Mouse (Mus musculus): Measurements from ENCODE around the gene Clmn.
A peak's percentile ranks its signal among the peaks of the same experiment; 100 is the strongest.

Gene Clmn

DNA sequence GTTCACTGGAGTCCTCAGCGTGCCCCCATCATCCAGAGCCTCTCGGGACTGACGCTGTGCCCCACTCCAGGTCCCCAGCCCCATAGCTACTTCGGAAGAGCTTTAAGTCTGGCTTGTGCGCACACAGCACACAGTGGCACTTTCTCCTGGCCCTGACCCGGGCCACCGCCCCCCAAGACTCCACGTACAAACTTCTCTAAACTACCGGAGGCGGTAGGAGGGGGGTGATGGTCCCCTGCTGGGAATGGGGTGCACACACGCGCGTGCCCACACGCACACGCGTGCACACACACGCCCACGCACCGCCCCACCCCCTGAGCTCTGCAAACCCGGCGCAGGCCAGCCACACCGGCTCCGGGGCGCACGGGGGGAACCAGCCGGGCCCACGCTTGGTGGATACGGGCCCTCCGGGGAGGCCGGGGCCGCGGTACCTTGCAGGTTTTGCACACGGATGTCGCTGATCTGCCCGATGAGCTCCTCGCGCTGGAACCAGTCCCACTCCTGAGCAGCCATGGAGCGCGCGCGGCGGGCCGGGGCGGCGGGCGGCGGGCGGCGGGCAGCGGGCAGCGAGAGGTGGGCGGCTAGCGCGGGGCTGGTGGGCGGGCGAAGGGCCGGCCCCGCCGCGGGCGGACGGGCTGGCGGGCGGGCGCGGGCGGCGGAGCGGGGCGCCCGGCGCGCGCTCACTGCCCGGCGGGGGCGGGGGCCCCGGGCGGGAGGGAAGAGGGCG lies at the start of gene Clmn:
Gene Clmn (minus strand): TSS at position 638 of the 727 bp plus-strand sequence.
- no peak for DNase-seq

DNA sequence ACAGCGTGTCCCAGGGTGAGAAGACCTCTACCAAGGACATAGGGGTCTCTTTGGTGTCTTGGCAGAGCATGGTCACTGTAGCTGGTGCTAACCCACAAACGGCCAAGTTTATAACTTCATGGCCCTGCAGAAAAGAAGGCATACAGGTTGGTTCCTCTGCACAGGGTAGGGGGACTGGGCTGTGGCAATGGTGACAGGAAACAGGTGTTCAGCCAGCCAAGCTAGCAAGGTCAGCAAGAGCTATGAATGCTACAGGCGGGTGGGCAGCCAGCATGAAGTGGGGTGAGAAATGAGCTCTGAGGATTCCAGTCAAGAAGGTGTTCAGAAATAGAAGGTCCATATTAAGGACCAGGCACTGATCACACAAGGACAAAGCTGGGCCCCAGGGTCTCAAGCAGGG lies 48.1 kb upstream of the Clmn start:
- DNase-seq: no peak

DNA sequence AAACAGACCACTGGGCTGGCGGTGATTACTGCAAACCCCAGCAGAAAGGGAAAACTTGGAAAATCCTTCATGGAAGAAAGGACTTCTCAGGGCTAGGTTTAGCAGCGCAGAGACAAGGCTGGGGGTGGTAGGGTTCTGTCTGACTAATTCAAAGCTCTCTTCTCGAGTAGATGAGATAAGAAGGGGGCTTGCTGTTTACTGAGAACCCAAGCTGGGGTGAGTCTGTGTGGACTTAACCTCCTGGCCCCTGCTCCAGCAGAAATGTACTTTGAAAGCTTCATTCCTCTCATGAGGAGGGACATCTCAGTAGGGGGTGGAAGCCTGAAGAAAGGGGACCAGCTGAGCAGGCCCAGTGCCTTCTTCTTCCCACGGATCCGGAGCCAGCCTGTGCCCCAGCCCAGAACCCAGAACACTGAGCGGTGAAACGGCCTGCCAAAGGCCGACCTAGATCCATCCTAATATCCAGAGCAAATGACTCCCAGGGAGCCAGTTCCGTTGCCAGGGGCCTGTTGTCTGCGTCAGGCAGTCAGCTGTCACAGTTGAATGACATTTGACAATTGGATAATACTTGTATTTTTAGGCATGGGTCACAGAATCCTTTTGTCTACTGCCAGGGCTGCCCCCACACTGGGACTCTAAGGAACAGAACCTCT lies 47.5 kb upstream of the Clmn start:
- peak; percentile 41 for DNase-seq

DNA sequence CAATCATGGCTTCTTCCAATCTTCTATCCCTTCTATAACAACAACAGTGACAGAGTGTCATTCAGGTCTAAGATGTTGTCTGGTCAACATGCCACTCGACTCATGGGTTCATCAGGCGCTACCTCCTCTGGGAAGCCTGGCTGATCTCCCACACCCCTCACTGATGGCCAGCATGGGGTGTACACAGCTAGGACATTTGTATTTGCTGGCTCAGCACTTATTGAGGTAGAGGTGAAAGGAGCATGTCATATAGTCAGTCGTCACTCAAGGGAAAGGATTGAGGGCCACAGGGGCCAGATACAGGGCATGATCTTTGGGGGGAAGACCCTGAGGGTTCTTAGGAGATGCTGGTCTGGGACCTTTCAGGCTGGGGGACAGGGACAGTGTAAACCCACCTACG lies 44.9 kb upstream of the Clmn start:
- no peak for DNase-seq

DNA sequence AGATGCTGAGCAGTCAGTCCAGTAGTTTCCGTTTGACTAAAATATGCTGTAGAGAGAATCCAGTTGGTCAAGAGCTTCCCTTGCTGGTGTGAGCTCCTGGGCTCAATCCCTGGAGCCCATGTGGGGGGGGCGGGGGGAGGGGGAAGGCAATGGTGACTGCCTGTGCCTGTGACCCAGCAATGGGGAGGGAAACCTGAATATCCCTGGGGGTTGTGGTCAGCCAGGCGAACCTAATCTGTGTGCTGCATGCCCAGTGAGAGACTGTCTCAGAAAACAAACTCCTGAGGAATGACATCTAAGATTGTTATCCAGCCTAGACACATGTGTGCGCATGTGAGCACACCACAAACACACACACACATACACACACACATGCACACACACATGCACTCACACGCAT lies 44.1 kb upstream of the Clmn start:
- no peak for DNase-seq

DNA sequence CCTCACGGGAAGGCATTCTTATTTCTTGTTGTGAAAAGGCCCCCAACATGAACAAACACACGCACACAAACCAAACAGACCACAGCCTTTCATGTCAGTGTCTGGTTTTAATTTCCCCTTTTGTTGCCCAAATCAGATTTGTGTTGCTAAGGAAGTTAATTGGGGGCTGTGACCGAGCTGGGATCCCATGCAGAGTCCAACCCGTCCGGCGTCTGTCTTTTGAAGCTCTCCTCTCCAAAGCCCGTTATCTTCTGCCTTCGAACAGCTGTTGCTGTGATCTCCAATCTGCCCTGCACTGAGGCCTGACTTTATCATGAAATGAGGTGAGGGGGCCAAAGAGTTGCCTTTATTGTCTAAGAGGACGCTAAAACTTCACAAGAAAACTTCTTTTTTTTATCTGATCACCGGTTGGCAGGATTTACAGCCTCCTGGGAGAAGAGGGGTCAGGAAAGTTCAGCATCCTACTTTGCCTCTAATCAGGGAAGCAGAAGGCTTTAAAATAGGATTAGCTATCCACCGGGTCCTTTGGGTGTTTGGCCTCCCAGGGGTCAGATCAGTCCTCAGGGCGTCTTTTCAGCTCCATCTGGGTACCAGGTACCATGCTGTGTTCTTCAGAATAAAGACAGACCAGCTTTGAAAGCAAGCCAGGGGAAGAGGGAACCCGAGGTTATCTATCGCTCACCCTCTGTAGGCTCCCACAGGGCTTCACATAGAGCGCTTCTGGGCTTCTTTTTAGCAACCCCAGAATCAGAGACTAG lies 43.3 kb upstream of the Clmn start:
- no peak for DNase-seq

DNA sequence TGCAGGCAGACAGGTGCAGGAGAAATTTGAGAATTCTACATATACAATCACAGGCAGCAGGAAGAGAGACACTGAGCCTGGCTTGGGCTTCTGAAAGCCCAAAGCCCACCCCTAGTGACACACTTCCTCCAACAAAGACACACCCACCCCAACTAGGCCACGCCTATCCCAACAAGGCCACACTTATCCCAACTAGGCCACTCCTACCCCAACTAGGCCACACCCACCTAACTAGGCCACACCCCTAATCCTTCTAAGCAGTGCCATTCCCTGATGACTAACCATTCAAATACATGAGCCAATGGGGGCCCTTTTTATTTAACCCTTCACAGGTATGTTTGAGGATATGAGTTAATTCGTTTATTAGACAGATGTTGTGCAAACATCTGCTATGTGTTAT lies 42.3 kb upstream of the Clmn start:
- no peak for DNase-seq

DNA sequence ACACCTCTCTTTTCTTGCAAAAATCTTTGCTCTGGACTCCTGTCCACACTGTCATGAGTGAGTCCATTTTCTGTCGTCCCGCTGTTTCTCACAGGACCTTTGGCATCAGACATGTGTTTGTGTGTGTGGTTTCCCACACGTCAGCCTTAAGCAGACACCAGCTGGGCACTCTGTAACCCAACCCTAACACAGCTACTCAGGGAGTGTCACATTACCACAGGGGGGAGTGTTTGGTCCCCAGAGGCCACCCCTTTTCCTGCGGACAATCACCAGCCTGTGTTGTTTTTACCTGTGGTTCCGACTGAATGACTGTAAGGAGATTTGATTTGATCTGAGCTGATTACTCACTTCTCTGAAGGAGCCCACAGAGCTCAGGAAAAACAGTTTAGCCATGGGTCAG lies 39.3 kb upstream of the Clmn start:
- no peak for DNase-seq

DNA sequence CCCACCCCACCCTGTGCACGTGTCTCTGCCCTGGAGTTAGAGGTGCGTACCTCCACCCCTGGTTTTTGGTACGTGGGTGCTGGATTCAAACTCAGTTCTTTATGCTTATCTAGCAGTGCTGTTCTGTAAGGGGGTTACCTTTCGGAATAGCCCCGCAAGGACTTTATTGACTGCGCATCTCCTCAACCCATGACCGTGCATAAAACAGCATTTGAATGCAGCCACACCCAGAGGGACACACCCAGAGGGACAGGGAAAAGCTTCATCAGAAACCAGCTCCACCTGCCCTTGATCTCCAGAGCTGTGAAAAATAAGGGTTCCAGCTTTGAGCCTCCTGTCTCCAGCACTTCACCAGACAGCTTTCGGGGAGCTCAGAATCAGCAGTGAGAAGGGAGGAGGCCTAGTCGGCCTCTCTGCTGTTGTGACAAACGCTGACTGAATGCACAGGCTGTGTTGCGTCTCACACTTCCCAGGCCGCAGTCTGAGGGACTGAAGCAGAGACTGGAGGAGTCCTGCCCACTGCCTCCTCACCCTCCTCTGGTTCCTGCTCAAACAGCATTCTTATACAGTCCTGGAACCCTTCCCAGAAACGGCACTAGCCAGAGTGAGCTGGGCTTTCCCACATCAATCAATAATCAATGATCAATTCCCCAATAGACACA lies 37.6 kb upstream of the Clmn start:
- DNase-seq: no peak

DNA sequence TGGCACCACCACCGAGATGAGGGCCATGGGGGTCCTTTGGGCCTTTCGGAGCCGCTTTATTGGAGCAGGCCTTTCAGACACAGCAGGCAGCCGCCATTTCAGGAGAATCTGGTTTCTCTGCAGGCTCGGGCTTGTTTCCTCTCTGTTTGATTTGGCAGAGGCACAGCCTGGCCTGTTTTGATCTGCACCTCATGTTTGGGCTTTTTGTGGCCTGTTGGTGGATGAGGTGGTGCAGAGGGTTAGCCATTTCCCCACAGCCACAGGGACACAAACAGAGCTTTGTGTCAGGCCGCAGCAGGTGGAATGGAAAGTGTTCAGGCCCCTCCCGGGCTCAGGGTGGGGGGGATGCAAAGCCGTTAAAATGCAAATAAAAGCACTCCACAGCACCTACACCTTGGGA lies 36.4 kb upstream of the Clmn start:
- DNase-seq: peak; percentile 22

DNA sequence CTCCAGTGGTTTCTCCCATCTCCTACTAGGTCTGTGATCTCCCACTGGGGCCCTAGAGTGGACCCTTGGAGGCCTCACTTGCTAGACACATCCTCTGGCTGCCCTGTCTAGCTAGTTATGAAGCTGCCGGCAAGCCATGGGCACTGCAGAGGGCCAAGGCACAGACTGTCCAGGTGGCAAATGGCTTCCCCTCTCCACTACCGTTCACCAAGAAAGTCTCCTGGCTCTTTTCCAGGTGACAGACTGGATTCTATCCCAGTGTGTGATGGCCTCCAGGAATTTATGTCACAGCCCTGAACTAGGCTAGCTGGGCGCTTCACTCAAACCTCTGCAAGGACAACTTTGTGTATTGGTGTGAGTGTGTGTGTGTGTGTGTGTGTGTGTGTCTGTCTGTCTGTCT lies 35.0 kb upstream of the Clmn start:
- DNase-seq: peak; percentile 58

DNA sequence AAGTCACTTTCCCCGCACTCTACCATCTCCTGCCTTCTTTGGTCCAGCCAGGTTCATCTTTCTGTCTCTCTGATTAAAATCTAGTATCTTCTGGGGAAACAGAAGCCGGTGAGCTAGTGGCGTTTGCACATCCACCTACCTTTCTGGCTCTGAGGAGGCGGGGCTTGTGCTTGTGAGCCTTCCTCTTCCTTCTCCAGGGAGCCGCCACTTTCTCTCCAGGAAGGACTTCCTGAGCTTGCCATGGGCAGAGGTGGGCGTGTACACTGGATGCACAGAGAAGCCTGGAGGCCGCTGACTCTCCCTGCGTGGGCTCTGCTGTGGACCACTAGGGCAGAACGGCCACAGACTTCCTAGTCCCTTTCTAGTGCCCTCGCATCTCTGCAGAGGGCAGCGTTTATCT lies 34.3 kb upstream of the Clmn start:
- DNase-seq: no peak

DNA sequence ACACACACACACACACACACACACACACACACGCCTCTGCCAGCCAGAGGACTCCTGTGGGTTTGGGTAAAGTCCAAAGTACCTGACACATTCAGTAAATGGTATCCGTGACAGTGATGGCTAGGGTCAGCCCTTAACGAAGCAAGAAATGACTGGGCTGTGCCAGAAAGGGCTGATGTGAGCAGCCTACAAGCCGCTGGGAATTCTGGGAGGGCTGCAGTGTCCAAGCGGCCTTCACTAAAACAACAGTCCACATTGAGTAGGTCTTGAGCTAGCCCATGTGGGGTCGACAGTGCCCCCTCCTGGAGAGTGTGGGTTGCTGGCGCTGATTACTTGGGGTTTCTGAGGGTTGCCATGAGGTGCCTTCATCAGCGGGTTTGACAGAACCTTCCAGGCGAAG lies 33.8 kb upstream of the Clmn start:
- DNase-seq: no peak

DNA sequence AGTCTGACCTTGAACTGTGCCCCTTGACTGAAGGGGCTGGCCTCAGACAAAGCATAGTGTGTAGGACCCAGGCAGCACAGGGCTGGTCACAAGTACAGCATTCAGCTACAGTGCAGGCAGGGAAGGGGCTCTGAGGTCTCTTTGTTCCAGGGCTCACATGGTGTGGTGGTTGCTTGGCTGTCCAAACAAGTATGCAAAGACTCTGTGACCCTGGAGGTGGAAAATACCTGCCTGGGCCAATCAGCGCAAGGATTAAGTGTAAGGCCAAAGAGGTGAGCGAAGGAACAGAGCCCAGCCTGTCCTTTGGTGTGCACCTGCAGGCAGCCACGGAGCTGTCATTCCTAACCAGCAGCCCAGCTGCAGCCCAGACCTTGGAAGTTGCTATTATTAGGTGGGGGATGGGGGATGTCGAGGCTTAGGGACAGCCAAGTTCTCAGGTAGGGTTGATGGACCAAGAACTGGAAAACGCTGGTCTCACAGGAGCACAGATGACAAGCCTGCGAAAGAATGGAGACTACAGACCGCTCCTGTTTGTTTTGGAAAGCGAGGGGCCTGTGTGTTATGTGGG lies 32.3 kb upstream of the Clmn start:
- no peak for DNase-seq

DNA sequence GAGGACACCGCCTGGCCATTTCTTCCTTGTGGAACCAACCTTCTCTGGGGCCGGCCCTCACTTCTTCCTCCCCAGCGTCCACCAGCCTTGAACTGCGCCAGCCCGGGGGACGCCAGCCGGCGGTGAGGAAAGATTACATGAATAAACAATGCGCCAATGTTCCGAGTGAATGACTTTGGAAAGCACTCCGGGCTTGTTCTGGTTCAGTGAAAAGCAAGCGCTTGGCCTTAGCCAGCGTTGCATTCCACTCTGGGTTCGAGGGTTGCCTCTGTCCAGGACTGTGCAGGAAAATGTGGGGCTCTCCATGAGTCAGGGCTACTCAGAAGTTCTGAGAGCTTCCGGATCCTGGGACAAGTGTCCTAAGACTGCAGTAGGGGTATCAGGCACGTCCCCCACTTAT lies 31.8 kb upstream of the Clmn start:
- no peak for DNase-seq

DNA sequence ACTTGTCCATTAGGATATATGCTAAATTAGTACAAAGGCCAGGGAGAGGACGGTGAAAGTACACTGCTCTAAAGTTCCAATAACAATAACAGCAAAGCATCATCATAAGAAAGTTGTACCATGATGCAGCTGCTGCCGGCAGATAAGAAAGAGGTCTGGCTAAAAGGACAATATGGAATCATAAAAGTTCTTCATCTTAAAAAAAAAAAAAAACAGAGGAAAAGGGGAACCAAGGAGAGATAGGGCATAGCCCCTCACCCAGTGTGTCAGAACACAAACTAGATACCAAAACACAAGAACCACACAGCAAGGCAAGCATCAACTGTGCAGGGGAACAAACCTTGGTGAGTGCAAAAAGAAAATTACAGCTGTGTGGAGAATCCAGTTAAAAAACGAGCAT lies 27.4 kb upstream of the Clmn start:
- DNase-seq: no peak

DNA sequence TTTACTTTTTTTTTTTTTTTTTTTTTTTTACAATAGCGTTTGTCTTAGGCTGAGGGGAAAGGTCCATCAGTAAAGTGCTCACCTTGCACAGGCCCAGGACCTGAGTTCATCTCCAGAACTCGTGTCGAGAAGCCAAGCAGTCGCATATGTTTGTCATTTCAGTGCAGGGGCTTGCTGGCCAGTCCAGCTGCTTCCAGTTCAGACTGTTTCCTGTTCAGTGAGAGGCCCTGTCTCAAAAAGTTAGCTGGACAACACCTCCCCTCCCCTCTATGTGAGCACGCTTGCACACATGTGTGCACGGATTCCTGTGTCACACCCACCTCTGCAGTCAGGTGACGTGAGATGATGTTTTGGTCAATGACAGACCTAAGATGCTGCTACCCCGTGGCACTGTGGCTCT lies 25.2 kb upstream of the Clmn start:
- DNase-seq: no peak

DNA sequence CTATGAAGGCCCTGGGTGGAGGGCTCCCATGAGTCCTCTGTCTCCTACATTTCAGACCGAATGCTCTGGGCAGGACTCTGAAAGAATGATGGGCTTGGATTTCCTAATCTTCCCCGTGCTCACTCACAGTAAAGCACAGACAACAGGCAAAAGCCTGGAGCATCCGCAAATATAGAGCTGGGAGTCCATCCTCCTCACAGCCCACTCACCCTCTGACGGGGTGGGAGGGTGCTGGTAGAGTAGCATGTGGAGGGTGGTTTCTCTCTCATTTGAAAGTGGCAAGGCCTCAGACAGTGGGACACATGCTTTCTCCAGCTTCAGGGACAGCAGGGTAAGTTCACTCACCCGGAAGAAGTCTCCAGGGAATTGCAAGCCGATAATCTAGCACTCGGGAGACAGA lies 21.2 kb upstream of the Clmn start:
- no peak for DNase-seq

DNA sequence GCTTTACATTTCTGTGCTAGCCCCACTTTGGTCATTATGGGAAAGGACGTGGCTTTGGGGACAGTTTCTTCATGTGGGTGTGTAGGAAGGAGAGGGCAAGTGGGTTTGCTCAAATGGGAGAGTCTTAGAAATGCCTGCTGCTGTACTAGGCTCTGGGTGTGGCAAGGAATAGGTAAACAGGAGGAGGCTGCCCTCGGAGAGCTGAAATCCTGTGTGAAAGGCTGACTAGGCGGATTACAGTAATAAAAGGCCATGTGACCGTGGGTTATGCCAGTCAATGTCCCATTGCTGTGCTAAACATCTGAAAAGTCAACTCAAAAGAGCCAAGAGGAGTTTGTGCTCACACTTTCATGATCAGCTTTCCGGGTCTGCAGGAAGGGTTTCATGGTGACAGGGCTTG lies 17.7 kb upstream of the Clmn start:
- DNase-seq: no peak

DNA sequence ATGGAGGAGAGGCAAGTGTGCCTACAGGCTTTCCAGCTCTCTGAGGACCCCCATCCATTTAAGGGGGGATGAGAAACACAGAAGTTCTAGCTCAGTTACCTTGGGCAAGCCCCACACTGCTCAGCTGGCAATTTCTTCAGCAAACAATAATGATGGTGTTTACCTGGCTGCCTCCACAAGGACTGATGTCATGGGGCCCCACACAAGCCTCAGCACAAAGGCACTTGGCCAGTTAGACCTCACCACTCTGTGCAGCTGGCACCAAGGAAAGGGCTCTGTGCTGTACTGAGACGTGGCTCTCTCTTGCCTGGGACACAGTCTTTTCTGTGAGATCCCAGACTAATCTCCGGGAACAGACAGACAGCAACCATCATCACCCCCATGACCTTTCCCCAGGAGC lies 17.2 kb upstream of the Clmn start:
- no peak for DNase-seq

DNA sequence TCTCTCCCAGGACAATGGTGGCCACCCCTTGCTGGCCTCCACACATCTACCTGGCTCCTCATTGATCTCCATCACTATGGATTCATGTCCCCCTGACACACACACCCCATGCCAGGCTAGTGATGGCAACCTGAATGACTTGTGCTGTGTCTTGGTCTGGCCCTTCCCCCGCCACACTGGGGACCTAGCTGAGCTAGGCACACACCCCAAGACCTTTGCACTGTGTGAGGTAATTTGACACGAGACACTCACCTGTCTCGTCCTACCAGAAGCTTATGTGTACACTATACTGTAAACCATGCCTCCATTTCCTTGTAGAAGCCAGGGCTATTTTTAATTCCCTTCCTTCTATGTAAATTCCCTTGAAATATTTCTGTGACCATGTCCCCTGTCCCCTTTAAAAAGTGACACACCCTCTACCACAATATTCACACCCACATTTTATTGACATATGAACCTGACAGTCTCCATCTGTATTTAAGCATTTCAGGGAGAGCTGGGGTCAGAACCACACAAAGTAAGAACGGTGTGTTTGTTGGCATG lies 16.7 kb upstream of the Clmn start:
- DNase-seq: no peak

DNA sequence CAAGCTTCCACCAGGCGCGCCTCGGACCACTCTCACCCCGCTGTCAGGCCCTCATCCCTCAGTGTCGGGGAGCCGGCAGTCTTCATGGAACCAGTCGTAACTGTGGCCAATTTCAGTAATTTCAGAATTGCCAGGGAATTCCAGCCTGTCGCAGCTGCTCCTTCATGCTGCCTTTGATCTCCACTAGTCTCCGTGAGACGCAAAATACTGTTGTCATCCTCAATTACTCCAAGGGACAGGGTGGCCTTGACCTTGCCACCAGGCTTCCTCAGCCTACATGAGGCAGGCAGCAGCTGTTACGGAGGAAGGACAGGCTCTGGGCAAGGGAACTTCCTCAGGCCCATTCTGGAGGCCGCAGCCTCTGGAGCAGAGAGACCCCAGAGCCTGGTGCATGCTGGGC lies 15.5 kb upstream of the Clmn start:
- no peak for DNase-seq

DNA sequence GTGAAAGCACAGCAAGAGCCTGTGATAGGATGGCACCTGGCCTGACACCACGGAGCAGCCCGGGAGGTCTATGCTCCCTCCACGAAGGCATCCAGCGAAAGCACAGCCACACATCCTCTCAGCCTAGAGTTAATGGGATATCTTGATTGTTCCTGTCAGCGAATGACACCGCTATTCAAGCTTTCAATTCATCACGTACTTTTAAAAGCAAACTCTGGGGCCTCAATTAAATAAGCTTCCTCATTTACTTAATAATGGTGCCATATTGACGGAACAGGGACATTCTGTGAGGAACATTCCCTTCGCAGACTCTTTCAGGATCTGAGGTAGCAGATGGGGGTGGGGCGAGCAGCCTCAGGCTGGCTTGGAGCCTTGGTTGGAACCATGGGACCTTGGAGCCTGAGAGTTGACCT lies 14.7 kb upstream of the Clmn start:
- DNase-seq: no peak
